Mouse (Mus musculus): ENCODE results near the gene Adig. TPM values are rescaled to one million over a fixed set of nuclear protein-coding genes. Genes with fewer than 3 reads are reported as not detected.

Adig gene
- polyA plus RNA-seq (2014; fragmentation: Illumina TruSeq; extraction: RNeasy Lipid Tissue Mini Kit (QIAGEN cat#74804); ENCODE audit: insufficient read depth, low read depth, low replicate concordance) = 25.6 TPM

DNA sequence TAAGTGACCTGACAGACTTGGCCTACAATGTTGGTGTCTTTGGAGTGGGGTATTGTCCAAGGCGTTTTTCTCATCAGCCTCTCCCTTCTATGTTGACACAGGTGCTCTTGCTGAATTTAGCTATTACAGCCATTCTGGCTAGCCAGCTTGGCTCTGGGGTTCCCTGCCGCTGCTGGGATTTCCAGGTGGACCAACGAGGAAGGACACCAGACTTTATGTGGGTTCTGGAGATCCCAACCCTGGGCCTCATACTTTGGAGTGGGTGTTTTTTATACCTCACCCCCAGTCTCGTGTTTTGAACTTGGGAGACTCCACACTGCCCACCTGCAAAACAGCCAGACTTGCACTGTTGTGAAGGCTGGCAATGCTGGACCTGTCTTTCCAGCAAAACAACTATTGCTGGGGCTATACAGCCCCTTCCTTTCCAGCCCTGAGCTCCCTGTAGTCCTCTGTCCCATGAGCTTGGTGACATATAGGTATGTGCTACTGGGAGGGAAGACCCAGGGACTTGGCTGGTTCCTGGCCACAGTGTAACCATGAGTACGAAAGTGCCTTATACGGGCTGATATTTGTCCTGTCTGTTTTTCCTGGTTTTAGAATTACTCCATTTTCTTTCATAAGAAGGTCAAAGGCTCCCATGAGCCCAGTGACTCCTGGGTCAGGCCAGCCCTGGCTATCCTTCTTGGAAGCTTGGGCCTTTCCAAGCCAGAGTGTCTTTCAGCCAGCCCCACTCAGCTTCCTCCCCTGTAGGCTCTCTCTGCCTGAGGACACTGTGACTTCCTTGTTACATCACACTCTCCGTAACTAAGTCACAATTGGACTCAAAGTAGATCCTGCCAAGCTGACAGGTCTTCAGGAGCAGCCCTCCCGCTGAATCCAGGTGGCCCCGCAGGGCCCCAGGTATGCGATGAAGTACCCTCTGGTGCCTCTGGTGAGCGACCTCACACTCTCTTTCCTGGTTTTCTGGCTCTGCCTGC is at the start of gene Adig:
TSS of gene Adig (plus strand) at position 777 of the 977 bp plus-strand sequence.

DNA sequence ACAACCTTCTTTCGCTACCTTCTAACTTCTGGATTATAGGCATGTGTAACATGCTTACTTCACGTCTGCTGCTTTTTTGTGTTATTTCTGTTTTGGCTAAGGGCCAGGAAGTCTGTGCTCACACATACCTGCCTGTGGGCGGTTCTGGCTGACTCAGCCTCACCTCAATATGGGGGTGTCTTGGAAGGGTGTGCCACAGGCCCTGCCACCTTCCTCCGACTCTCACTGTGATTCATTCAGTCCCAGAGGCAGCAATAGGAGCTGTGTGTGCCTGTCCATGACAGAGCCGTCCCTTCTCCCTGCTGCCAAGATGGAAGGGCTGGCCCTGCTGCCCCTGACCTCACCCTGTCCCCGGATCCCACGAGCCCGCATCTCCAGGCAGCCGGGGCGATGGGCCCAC is 10.1 kb downstream of the Adig start, which contains the start of gene Arhgap40:
TSS of gene Arhgap40 (plus strand) at position 269 of the 400 bp plus-strand sequence.

Other genes starting within 250 kb of the Adig start
- not detected for gene Bpi, start 244.5 kb upstream of the Adig start, polyA plus RNA-seq (2014; fragmentation: Illumina TruSeq; extraction: RNeasy Lipid Tissue Mini Kit (QIAGEN cat#74804); ENCODE audit: insufficient read depth, low read depth, low replicate concordance)
- 26.8 TPM for gene Lbp, start 196.1 kb upstream of the Adig start, polyA plus RNA-seq (2014; fragmentation: Illumina TruSeq; extraction: RNeasy Lipid Tissue Mini Kit (QIAGEN cat#74804); ENCODE audit: insufficient read depth, low read depth, low replicate concordance)
- 2.4 TPM for gene Snhg11, start 127.0 kb upstream of the Adig start, polyA plus RNA-seq (2014; fragmentation: Illumina TruSeq; extraction: RNeasy Lipid Tissue Mini Kit (QIAGEN cat#74804); ENCODE audit: insufficient read depth, low read depth, low replicate concordance)
- 9.8 TPM for gene Ralgapb, start 92.8 kb upstream of the Adig start, polyA plus RNA-seq (2014; fragmentation: Illumina TruSeq; extraction: RNeasy Lipid Tissue Mini Kit (QIAGEN cat#74804); ENCODE audit: insufficient read depth, low read depth, low replicate concordance)
- 0.34 TPM for gene Arhgap40, start 10.2 kb downstream of the Adig start, polyA plus RNA-seq (2014; fragmentation: Illumina TruSeq; extraction: RNeasy Lipid Tissue Mini Kit (QIAGEN cat#74804); ENCODE audit: insufficient read depth, low read depth, low replicate concordance)
- gene Slc32a1, start 108.2 kb downstream of the Adig start, polyA plus RNA-seq (2014; fragmentation: Illumina TruSeq; extraction: RNeasy Lipid Tissue Mini Kit (QIAGEN cat#74804); ENCODE audit: insufficient read depth, low read depth, low replicate concordance) = not detected
- 8.9 TPM for gene Actr5, start 122.3 kb downstream of the Adig start, polyA plus RNA-seq (2014; fragmentation: Illumina TruSeq; extraction: RNeasy Lipid Tissue Mini Kit (QIAGEN cat#74804); ENCODE audit: insufficient read depth, low read depth, low replicate concordance)
- gene Ppp1r16b, start 162.8 kb downstream of the Adig start, polyA plus RNA-seq (2014; fragmentation: Illumina TruSeq; extraction: RNeasy Lipid Tissue Mini Kit (QIAGEN cat#74804); ENCODE audit: insufficient read depth, low read depth, low replicate concordance) = 21.9 TPM

All from lung, adult 10 weeks (tissue).